Mouse (Mus musculus) forebrain, embryonic 11.5 days (tissue): ENCODE measurements around the gene Slc22a6. TPM values are rescaled to one million over a fixed set of nuclear protein-coding genes. Genes with fewer than 3 reads are reported as not detected.
A peak's percentile ranks its signal among the peaks of the same experiment; 100 is the strongest.

Experiments
- ATAC-seq: fragments of 200-750 bp; cut with Nextera tagmentation; replicated peaks from 2 replicates; pipeline ENCODE4 v1.8.0; 2017; ENCODE audit warnings: moderate TSS enrichment; ENCODE audit not compliant: low FRiP score
- DNase-seq: peaks from one replicate; pipeline ENCODE4 v3.0.0-alpha.2; 2017; ENCODE audit warnings: low spot score
- H3K27ac ChIP-seq: fragments of 300-500 bp; sonication (generic); 2 replicates; pipeline ENCODE4 v1.5.1; 2014; ENCODE audit warnings: low read depth, low read length
- H3K27me3 ChIP-seq: fragments of 300-500 bp; sonication (generic); 2 replicates; pipeline ENCODE4 v1.6.1; 2014; ENCODE audit warnings: mild to moderate bottlenecking, low read length, mixed read lengths; ENCODE audit not compliant: control insufficient read depth, insufficient read depth
- H3K36me3 ChIP-seq: fragments of 300-500 bp; sonication (generic); 2 replicates; pipeline ENCODE4 v1.6.1; 2014; ENCODE audit warnings: mild to moderate bottlenecking, low read length, moderate library complexity, mixed read lengths; ENCODE audit not compliant: control insufficient read depth, insufficient read depth
- H3K4me1 ChIP-seq: fragments of 300-500 bp; sonication (generic); replicated peaks from 2 replicates; pipeline ENCODE4 v1.6.1; 2014; ENCODE audit warnings: low read length, mixed read lengths; ENCODE audit not compliant: control insufficient read depth, insufficient read depth
- H3K4me2 ChIP-seq: fragments of 300-500 bp; sonication (generic); 2 replicates; pipeline ENCODE4 v1.6.1; 2014; ENCODE audit warnings: low read depth, mild to moderate bottlenecking, low read length, moderate library complexity, mixed read lengths; ENCODE audit not compliant: severe bottlenecking
- H3K4me3 ChIP-seq: fragments of 300-500 bp; sonication (generic); 2 replicates; pipeline ENCODE4 v1.5.1; 2014; ENCODE audit warnings: low read depth, low read length
- H3K9ac ChIP-seq: fragments of 300-500 bp; sonication (generic); 2 replicates; pipeline ENCODE4 v1.6.1; 2014; ENCODE audit warnings: low read length
- H3K9me3 ChIP-seq: fragments of 300-500 bp; sonication (generic); 2 replicates; pipeline ENCODE4 v1.6.1; 2016; ENCODE audit warnings: low read length, mixed read lengths; ENCODE audit not compliant: control insufficient read depth
- WGBS: fragments of 180-500 bp; shearing (Covaris S2); extraction: QIAGEN DNeasy Blood & Tissue Kit; methylation state at CpG from one replicate; pipeline ENCODE4 v1.1.7; 2014; 5-methylcytosine and 5-hydroxymethylcytosine counted together
- polyA plus RNA-seq: library from polyadenylated mRNA; unstranded; fragments of >200 nt; fragmentation: Nextera tagmentation; extraction: Ambion mirVana; gene quantifications from 2 replicates; pipeline ENCODE4 v1.2.1, GENCODE M21; 2014

Gene Slc22a6
- polyA plus RNA-seq, 1 experiment from 2014 or later = 0.13 TPM

- Histone ChIP-seq H3K27ac (no peak overlapping the region), H3K4me1 (no peaks in the 10 kb centered on the region; the same call in 1 of the 2 replicates), H3K36me3 (no peaks in the 10 kb centered on the region), H3K9ac (peak overlapping the region; percentile 67), H3K4me2 (peak overlapping the region; percentile 85), H3K27me3 (peaks cover 2% of the 10 kb centered on the region; the same call in 1 of the 2 replicates), H3K9me3 (no peaks in the 10 kb centered on the region), H3K4me3 (peak overlapping the region; percentile 37)
- ATAC-seq = peak; percentile 84
- DNase-seq = peak; percentile 78
- under 1% methylated on average over 35 of the region's 35 CpGs for WGBS
Measured at GRCm38 (mm10) chr19:8661821-8662307, 44.0 kb downstream of the Slc22a6 start.

DNA sequence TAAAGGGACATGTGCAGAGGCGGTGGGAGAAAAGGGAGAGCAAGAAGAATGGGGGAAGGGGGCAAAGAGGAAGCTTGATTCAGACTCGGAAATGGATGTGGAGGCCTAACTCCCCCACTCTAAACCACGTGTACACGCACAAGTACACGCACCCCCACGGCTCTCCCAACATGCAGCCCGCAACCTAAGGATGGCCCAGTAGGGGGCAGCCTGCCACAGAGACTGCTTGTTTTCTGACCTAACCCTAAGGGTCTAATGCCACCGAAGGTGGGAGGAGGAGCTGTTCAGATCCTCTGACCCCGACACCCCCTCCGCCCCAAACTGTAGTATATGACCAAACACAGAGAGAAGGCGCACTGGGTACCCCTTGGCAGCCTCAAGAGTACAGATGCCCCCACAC, 44.5 kb downstream of the Slc22a6 start:
- Histone ChIP-seq H3K27ac (no peak overlapping the region), H3K4me2 (peak overlapping the region; percentile 85), H3K4me3 (peak overlapping the region; percentile 37), H3K27me3 (peaks cover 2% of the 10 kb centered on the region; the same call in 1 of the 2 replicates), H3K4me1 (no peaks in the 10 kb centered on the region; the same call in 1 of the 2 replicates), H3K9ac (peak overlapping the region; percentile 67), H3K9me3 (no peaks in the 10 kb centered on the region), H3K36me3 (no peaks in the 10 kb centered on the region)
- WGBS = 1% methylated on average over 11 of the region's 11 CpGs
- DNase-seq (peak; percentile 82), ATAC-seq (peak; percentile 73)

GRCm38 (mm10) chr19:8663360-8663839, 45.6 kb downstream of the Slc22a6 start, which contains the start of gene Chrm1:
Chrm1 (plus strand) TSS chr19:8663789.
- WGBS = 79% methylated on average over 9 of the region's 9 CpGs

DNA sequence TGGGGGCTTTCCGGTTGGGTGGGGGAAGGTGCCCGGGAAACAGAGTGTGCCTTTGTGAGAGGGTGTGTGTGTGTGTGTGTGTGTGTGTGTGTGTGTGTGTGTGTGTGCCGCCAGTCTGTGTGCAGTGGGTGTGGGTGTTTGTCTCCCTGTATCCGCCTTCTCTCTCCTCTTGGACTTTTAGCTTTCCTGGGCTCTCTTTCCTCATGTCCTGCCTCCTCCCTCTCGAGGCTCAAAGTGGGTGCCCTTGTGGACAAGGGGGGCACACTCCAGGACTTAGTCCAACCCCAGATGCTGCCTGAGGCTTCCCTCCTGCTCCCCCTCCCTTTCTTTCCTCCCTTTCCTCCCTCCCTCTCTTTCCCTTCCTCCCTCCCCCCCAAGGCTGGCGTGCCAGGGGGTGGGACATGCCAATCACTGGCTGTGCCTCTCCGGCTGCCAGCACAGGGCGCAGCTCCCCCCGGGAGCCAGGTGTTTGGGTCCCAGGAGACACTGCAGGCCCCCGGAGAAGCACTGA, 46.1 kb downstream of the Slc22a6 start:
- H3K9ac ChIP-seq = no peak overlapping the region
- DNase-seq (no peak), ATAC-seq (no peak)
- no peaks in the 10 kb centered on the region; the same call in 1 of the 2 replicates for H3K4me1 ChIP-seq
- peaks cover 2% of the 10 kb centered on the region; the same call in 1 of the 2 replicates for H3K27me3 ChIP-seq
- no peak overlapping the region for H3K4me2 ChIP-seq
- 61% methylated on average over 9 of the region's 10 CpGs for WGBS
- H3K4me3 ChIP-seq = no peak overlapping the region
- no peaks in the 10 kb centered on the region for H3K9me3 ChIP-seq
- H3K36me3 ChIP-seq = no peaks in the 10 kb centered on the region
- H3K27ac ChIP-seq = no peak overlapping the region

More at GRCm38 (mm10) chr19:8663360-8663839, 45.6 kb downstream of the Slc22a6 start, which contains the start of gene Chrm1:
- Histone ChIP-seq H3K4me3 (no peak within 1 kb of the TSS), H3K27me3 (peaks cover 2% of the 10 kb centered on the region; the same call in 1 of the 2 replicates), H3K4me2 (no peak within 1 kb of the TSS), H3K27ac (no peak within 1 kb of the TSS), H3K36me3 (no peaks in the 10 kb centered on the region), H3K9me3 (no peaks in the 10 kb centered on the region), H3K9ac (no peak within 1 kb of the TSS), H3K4me1 (no peaks in the 10 kb centered on the region; the same call in 1 of the 2 replicates)
- DNase-seq (no peak), ATAC-seq (no peak)

DNA sequence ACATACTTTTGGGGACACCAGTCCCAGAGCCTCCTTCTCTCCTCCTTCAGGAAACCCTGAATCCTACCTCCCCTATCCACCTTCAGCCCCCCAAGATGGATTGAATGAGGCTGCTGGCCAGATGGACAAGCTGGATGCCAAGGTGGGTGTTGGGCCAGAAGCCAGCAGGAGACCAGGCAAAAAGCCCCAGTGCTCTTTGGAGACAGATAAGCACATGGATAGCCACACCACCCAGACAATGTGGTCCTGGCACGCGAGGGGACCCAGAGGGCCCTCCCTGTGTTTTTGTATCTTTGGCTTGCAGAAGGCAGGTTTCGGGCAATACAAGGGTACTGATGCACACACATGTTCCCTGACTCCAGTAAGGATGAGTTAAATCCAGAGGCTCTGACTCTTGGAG, 47.0 kb downstream of the Slc22a6 start:
- no peak overlapping the region for H3K4me2 ChIP-seq
- peaks cover 2% of the 10 kb centered on the region; the same call in 1 of the 2 replicates for H3K27me3 ChIP-seq
- ATAC-seq = no peak
- H3K9ac ChIP-seq = no peak overlapping the region
- H3K4me3 ChIP-seq = no peak overlapping the region
- no peaks in the 10 kb centered on the region; the same call in 1 of the 2 replicates for H3K4me1 ChIP-seq
- H3K27ac ChIP-seq = no peak overlapping the region
- H3K36me3 ChIP-seq = no peaks in the 10 kb centered on the region
- H3K9me3 ChIP-seq = no peaks in the 10 kb centered on the region
- peak; percentile 36 for DNase-seq
- WGBS = 94% methylated on average over 3 of the region's 3 CpGs

GRCm38 (mm10) chr19:8665746-8666145, 47.9 kb downstream of the Slc22a6 start:
- H3K4me3 ChIP-seq = no peak overlapping the region
- no peaks in the 10 kb centered on the region; the same call in 1 of the 2 replicates for H3K4me1 ChIP-seq
- ATAC-seq (no peak), DNase-seq (no peak)
- no peak overlapping the region for H3K9ac ChIP-seq
- no peak overlapping the region for H3K27ac ChIP-seq
- no peaks in the 10 kb centered on the region for H3K9me3 ChIP-seq
- 54% methylated on average over 5 of the region's 5 CpGs for WGBS
- H3K27me3 ChIP-seq = peaks cover 2% of the 10 kb centered on the region; the same call in 1 of the 2 replicates
- no peak overlapping the region for H3K4me2 ChIP-seq
- H3K36me3 ChIP-seq = no peaks in the 10 kb centered on the region

GRCm38 (mm10) chr19:8672859-8673258, 55.0 kb downstream of the Slc22a6 start:
- no peak overlapping the region for H3K4me3 ChIP-seq
- no peaks in the 10 kb centered on the region for H3K27me3 ChIP-seq
- H3K9ac ChIP-seq = no peak overlapping the region
- no peaks in the 10 kb centered on the region for H3K36me3 ChIP-seq
- no peaks in the 10 kb centered on the region for H3K9me3 ChIP-seq
- H3K4me2 ChIP-seq = no peak overlapping the region
- no peaks in the 10 kb centered on the region for H3K4me1 ChIP-seq
- H3K27ac ChIP-seq = no peak overlapping the region
- ATAC-seq (no peak), DNase-seq (no peak)
- WGBS = 90% methylated on average over 3 of the region's 3 CpGs

DNA sequence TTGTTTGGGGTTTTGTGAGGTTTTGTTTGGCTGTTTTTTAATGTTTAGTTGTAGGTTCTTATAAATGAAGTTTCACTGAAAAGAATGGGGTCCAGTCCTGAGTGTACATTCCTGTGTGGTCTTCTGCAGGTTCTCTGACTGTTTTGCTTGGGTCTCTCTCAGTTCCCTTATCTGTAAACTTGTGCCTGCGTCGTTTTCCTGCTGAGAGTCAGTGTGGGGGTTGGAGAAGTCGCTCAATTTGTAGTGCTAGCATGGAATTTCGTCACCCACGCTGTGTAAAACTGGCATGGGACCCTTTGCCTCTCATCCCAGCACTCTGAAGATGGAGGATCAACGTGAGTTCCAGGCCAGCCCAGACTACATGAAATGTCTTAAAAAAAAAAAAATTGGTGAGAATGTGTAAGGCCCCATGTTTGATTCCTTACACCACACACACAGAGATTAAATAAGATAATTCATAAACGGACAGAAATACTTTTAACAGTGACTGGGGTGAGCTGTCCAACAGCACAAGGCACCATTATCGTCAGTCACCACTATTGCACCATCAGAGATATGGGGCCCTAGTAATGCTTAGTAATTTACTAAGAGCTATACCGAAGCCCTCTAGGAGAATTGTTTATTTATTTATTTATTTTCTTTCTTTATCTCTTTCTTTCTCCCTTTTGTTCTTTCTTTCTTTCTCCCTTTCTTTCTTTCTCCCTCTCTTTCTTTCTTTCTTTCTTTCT, 55.7 kb downstream of the Slc22a6 start:
- H3K4me3 ChIP-seq = no peak overlapping the region
- no peak for DNase-seq
- no peak overlapping the region for H3K27ac ChIP-seq
- H3K36me3 ChIP-seq = no peaks in the 10 kb centered on the region
- WGBS = 73% methylated on average over 9 of the region's 9 CpGs
- no peak overlapping the region for H3K4me2 ChIP-seq
- ATAC-seq = no peak
- H3K9me3 ChIP-seq = no peaks in the 10 kb centered on the region
- no peak overlapping the region for H3K9ac ChIP-seq
- H3K4me1 ChIP-seq = no peaks in the 10 kb centered on the region
- no peaks in the 10 kb centered on the region for H3K27me3 ChIP-seq
